Mouse (Mus musculus): ENCODE measurements around the gene Tmem217.

DNA sequence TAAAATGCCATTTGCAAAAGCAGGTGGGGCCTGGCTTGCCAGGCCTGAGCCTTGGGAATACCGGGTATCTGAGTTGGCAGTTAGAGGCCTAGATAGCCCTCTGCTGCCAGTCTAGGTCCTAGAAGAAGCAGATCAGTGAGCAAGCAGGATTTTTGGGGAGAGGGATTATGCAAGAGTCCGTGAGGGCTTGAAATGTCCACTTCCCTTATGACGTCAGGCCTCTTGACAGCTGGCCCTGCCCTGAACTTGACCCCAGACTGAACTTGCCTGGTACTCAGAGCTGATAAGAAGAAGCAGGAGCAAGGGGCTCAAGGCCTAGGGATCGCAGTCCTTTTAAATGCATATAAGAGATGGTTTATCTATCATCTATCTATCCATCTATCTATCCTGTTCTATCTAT, 49.2 kb upstream of the Tmem217 start:
- no peak for TF ChIP-seq GATA1 (IDR thresholded peaks at IDR 0.05; ENCODE audit: borderline replicate concordance, low read length)
- no peak for TF ChIP-seq FLI1 (IDR thresholded peaks at IDR 0.05; ENCODE audit: low read length)

All from megakaryocyte, embryonic 14.5 days (primary cell).